In the genomic region with DNA sequence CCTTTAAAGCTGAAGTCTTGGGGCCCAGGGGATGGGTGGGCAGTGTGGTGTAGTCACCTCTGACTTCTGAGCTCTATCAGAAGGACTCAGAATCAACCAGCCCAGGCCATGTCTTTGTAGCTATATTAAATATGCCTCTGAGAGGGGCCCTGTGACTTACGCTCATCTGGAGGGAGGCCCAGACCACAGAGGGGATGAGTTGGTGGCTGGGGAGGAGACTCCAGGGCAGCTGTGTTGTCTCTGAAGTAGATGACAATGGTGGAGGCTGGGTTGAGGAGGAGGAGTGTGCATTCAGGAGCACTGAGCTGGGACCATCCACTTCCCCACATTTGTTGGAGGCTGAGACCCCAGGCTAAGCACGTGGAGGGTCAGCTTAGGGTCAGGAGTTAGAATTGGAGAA, we compare ENCODE assay signal across 8 mouse cellular contexts. TPM values are rescaled to one million over a fixed set of nuclear protein-coding genes. Genes with fewer than 3 reads are reported as not detected.
"Had no signal": no experiment of that assay in that cellular context is flagged by ENCODE, and none has a peak within 500 bp of the region (broad histone marks: within the 10 kb centered on the region; RNA-seq: fewer than 3 reads in every experiment).

No protein-coding gene starts in this region.

- H3K4me3 ChIP-seq: myocyte had no signal

- H3K27ac ChIP-seq: kidney, embryonic 15.5 days; limb, embryonic 13.5 days; liver, embryonic 14.5 days; midbrain, embryonic 10.5 days; neural tube, embryonic 15.5 days; stomach, postnatal 0 days had no signal

- H3K9ac ChIP-seq: kidney, embryonic 15.5 days; liver, embryonic 14.5 days had no signal

- H3K9me3 ChIP-seq: kidney, embryonic 15.5 days; limb, embryonic 13.5 days; midbrain, embryonic 10.5 days; neural tube, embryonic 15.5 days had no signal

RNA-seq across cellular contexts. Expression of a gene that starts 3.9 kb away (rescaled TPM):
- polyA plus RNA-seq: liver, adult 2 months had no signal

RNA-seq across cellular contexts. Expression of a gene that starts 7.9 kb away (rescaled TPM):
- polyA plus RNA-seq: liver, adult 2 months had no signal
